Mouse (Mus musculus): ENCODE measurements around the gene Sdk2. TPM values are rescaled to one million over a fixed set of nuclear protein-coding genes. Genes with fewer than 3 reads are reported as not detected.

The Sdk2 gene
- polyA plus RNA-seq, 1 experiment from 2014 or later: 2.1 TPM

- Histone ChIP-seq H3K9ac (no peak overlapping the region), H3K27ac (peak overlapping the region; percentile 52; the same call in 1 of the 2 replicates), H3K36me3 (no peaks in the 10 kb centered on the region), H3K9me3 (no peaks in the 10 kb centered on the region), H3K4me2 (replicated peaks) (no peak overlapping the region; the same call in 1 of the 2 replicates), H3K4me3 (replicated peaks) (no peak overlapping the region), H3K4me1 (replicated peaks) (peaks cover 17% of the 10 kb centered on the region), H3K27me3 (replicated peaks) (no peaks in the 10 kb centered on the region)
- 40% methylated on average over 20 of the region's 20 CpGs for WGBS
- ATAC-seq: peak; percentile 56
Observed at GRCm38 (mm10) chr11:113811546-113812339, 255.1 kb downstream of the Sdk2 start.

- Histone ChIP-seq H3K27me3 (replicated peaks) (no peaks in the 10 kb centered on the region), H3K4me1 (replicated peaks) (peaks cover 24% of the 10 kb centered on the region), H3K9ac (no peak overlapping the region), H3K4me2 (replicated peaks) (peak overlapping the region; percentile 22; the same call in 1 of the 2 replicates), H3K27ac (peak overlapping the region; percentile 52; the same call in 1 of the 2 replicates), H3K4me3 (replicated peaks) (no peak overlapping the region), H3K36me3 (no peaks in the 10 kb centered on the region), H3K9me3 (no peaks in the 10 kb centered on the region)
- peak; percentile 78 for ATAC-seq
- 43% methylated on average over 24 of the region's 24 CpGs for WGBS
Observed at GRCm38 (mm10) chr11:113810638-113811545, 256.0 kb downstream of the Sdk2 start.

DNA sequence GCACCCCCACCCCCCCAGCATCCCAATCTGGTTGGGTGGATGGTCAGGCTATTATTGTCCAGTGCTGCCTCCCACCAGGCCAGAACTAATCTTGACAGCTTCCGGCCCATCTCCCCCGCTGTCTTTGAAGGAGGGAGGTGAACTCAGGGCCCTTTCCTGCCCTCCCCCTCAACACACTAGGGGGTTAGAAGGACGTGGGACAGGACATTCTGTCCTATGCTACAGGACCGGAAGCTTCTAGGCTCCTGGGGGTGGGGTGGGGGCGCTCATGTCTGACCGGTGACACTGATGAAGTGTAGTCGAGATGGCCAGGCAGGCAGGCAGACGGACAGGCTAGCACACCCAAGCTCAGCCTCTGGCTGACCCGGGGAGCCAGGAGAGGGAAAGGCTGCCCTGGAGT, 259.8 kb downstream of the Sdk2 start:
- Histone ChIP-seq H3K4me1 (replicated peaks) (peaks cover 39% of the 10 kb centered on the region), H3K36me3 (no peaks in the 10 kb centered on the region), H3K9me3 (no peaks in the 10 kb centered on the region), H3K4me3 (replicated peaks) (no peak overlapping the region), H3K27ac (peak overlapping the region; percentile 46; the same call in 1 of the 2 replicates), H3K9ac (no peak overlapping the region), H3K27me3 (replicated peaks) (no peaks in the 10 kb centered on the region), H3K4me2 (replicated peaks) (no peak overlapping the region)
- ATAC-seq: no peak
- 37% methylated on average over 9 of the region's 9 CpGs for WGBS

DNA sequence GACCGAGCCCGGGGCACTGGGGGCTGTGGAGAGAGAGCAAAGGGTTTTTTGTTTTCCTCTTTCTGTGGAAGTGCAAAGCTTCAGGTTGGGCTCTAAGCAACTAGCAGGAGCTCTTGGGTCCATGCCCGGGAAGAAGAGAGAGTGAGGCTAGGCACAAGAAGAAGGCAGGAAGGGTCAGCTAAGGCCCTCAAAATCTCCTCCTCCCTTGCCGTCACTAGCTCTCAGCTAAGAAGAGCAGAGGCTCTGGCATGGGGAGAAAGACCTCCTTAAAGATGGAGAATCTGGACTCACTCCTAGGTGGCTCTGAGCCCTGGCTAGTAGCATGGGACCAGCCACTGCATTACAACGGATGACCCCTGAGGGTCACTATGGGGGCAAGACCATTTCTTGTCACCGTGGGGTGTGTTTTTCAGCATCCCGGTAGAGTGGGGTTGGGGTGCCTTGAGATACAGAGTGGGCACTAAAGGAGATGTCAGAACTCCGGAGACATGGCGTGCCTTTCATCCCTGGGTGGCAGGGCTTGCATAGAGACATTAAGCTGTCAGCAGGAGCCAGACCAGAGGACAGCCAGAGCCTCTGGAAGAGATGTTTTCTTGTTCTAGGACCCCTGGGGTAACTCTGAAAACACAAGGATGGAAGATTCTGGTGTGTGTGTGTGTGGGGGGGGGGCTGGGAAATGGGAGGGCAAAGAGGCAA, 260.3 kb downstream of the Sdk2 start:
- no peak overlapping the region for H3K9ac ChIP-seq
- peaks cover 43% of the 10 kb centered on the region for H3K4me1 ChIP-seq (replicated peaks)
- peak overlapping the region; percentile 46 for H3K27ac ChIP-seq
- no peaks in the 10 kb centered on the region for H3K36me3 ChIP-seq
- H3K9me3 ChIP-seq: no peaks in the 10 kb centered on the region
- H3K4me3 ChIP-seq (replicated peaks): no peak overlapping the region
- H3K27me3 ChIP-seq (replicated peaks): no peaks in the 10 kb centered on the region
- H3K4me2 ChIP-seq (replicated peaks): no peak overlapping the region
- WGBS: 46% methylated on average over 9 of the region's 9 CpGs
- ATAC-seq: no peak

- Histone ChIP-seq H3K9ac (no peak overlapping the region), H3K4me3 (replicated peaks) (no peak overlapping the region), H3K4me1 (replicated peaks) (peaks cover 41% of the 10 kb centered on the region), H3K36me3 (no peaks in the 10 kb centered on the region), H3K4me2 (replicated peaks) (no peak overlapping the region), H3K27me3 (replicated peaks) (no peaks in the 10 kb centered on the region), H3K27ac (no peak overlapping the region; the same call in 1 of the 2 replicates), H3K9me3 (no peaks in the 10 kb centered on the region)
- no peak for ATAC-seq
- 61% methylated on average over 10 of the region's 10 CpGs for WGBS
Observed at GRCm38 (mm10) chr11:113805974-113806373, 260.9 kb downstream of the Sdk2 start.

DNA sequence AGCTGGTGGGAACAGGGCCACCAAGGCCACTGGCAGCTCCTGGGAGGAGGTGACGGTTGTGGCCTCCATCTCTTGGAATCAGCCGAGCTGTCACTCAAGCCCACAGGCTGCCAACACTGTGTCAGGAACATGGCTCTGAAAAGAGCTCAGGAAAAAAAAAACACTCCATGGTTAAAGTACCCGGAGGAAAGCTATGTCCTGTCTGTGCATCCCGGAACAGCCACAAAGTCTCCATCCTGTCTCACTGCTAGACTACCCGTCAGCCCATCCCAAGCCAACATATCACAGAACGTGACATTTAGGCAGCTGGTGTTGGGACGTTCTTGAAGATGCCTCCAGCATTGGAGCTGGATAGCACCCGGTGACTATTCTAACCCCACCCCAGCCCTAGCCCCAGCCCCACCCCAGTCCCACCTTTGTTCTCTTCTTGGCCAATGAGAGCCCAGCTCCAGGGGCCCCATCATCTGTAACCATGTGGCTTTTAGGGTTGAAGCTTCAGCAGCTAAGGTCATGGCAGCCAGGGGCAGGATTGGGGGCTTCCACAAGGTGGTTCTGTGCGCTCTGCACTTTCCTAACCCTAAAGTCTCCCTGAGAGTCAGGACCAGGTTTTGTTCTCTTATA, 263.4 kb downstream of the Sdk2 start:
- 71% methylated on average over 9 of the region's 9 CpGs for WGBS
- H3K27ac ChIP-seq: no peak overlapping the region
- no peaks in the 10 kb centered on the region for H3K9me3 ChIP-seq
- H3K4me2 ChIP-seq (replicated peaks): no peak overlapping the region
- no peak for ATAC-seq
- H3K9ac ChIP-seq: no peak overlapping the region
- H3K27me3 ChIP-seq (replicated peaks): no peaks in the 10 kb centered on the region
- no peak overlapping the region for H3K4me3 ChIP-seq (replicated peaks)
- H3K4me1 ChIP-seq (replicated peaks): peaks cover 34% of the 10 kb centered on the region
- H3K36me3 ChIP-seq: no peaks in the 10 kb centered on the region

- Histone ChIP-seq H3K27me3 (replicated peaks) (no peaks in the 10 kb centered on the region), H3K36me3 (no peaks in the 10 kb centered on the region), H3K4me3 (replicated peaks) (no peak overlapping the region), H3K9me3 (no peaks in the 10 kb centered on the region), H3K4me1 (replicated peaks) (peaks cover 40% of the 10 kb centered on the region), H3K9ac (no peak overlapping the region), H3K4me2 (replicated peaks) (no peak overlapping the region), H3K27ac (no peak overlapping the region)
- no peak for ATAC-seq
- WGBS: 60% methylated on average over 12 of the region's 12 CpGs
Observed at GRCm38 (mm10) chr11:113802456-113802855, 264.4 kb downstream of the Sdk2 start.

DNA sequence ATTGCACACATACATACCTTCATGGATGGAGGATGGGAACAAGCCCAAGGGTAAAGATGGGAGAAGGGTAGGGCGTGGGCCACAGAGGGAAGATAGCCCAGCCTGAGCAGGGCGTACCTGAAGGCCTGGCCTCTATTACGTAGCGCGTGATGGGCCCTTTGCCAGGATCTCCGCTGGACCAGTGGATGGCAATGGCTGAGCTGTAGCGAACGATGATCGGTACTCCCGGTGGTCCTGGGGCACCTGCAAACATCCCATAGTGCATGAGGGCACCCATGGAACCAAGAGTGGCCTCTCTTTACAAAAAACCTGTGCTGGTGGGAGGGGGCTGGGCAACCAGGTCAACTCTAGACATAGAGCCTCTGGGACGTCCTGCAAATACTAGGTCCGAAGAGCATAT, 266.8 kb downstream of the Sdk2 start:
- Histone ChIP-seq H3K27ac (no peak overlapping the region), H3K9ac (no peak overlapping the region), H3K9me3 (no peaks in the 10 kb centered on the region), H3K27me3 (replicated peaks) (no peaks in the 10 kb centered on the region), H3K4me2 (replicated peaks) (no peak overlapping the region), H3K36me3 (no peaks in the 10 kb centered on the region), H3K4me1 (replicated peaks) (peaks cover 29% of the 10 kb centered on the region), H3K4me3 (replicated peaks) (no peak overlapping the region)
- ATAC-seq: 0 out of 2 replicates have a peak, but pooled peaks have one; percentile 18
- WGBS: 95% methylated on average over 12 of the region's 12 CpGs

DNA sequence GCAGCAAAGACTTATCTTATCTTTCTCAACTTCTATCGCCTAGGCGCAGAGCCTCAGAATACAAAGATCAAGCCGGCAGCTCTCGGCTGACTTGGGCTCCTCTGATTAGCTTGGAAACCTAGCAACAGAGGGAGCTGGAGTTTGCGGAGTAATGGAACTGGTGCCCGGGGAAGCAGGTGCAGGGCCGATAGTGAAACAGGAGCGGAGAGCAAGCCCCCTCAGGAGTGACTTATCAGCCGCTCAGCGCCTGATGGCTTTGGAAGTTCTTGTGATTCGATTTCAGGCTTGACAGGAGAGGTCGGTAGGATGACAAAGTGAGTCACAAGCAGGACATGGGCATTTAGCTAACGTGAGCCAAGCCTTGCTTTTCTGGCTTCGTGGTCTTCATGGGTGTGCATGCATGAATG, 267.8 kb downstream of the Sdk2 start:
- Histone ChIP-seq H3K36me3 (no peaks in the 10 kb centered on the region), H3K9ac (no peak overlapping the region), H3K27ac (no peak overlapping the region), H3K4me1 (replicated peaks) (peaks cover 29% of the 10 kb centered on the region), H3K9me3 (no peaks in the 10 kb centered on the region), H3K4me3 (replicated peaks) (no peak overlapping the region), H3K4me2 (replicated peaks) (peak overlapping the region; percentile 39; the same call in 1 of the 2 replicates), H3K27me3 (replicated peaks) (no peaks in the 10 kb centered on the region)
- 58% methylated on average over 14 of the region's 14 CpGs for WGBS
- ATAC-seq: peak; percentile 75

- H3K36me3 ChIP-seq: no peaks in the 10 kb centered on the region
- H3K4me1 ChIP-seq (replicated peaks): peaks cover 27% of the 10 kb centered on the region
- H3K4me3 ChIP-seq (replicated peaks): no peak overlapping the region
- H3K27me3 ChIP-seq (replicated peaks): no peaks in the 10 kb centered on the region
- H3K4me2 ChIP-seq (replicated peaks): no peak overlapping the region
- H3K27ac ChIP-seq: no peak overlapping the region
- no peak overlapping the region for H3K9ac ChIP-seq
- ATAC-seq: no peak
- 73% methylated on average over 6 of the region's 6 CpGs for WGBS
- no peaks in the 10 kb centered on the region for H3K9me3 ChIP-seq
Observed at GRCm38 (mm10) chr11:113798011-113798410, 268.8 kb downstream of the Sdk2 start.

GRCm38 (mm10) chr11:113797014-113797983, 269.5 kb downstream of the Sdk2 start:
- Histone ChIP-seq H3K4me2 (replicated peaks) (no peak overlapping the region), H3K9me3 (no peaks in the 10 kb centered on the region), H3K9ac (no peak overlapping the region), H3K36me3 (no peaks in the 10 kb centered on the region), H3K4me1 (replicated peaks) (peaks cover 20% of the 10 kb centered on the region), H3K27me3 (replicated peaks) (no peaks in the 10 kb centered on the region), H3K4me3 (replicated peaks) (no peak overlapping the region), H3K27ac (no peak overlapping the region)
- ATAC-seq: no peak
- WGBS: 74% methylated on average over 19 of the region's 19 CpGs

Data from intestine, embryonic 15.5 days (tissue).